Mouse (Mus musculus) 416B (cell line): ENCODE results near the gene Bmf.
"Not testable (repeated sequence)": the region's sequence is repeated elsewhere in the genome, so short reads cannot be mapped to it uniquely, and the experiment has no call there.

ENCODE experiments used
- DNase-seq: peaks from one replicate; pipeline ENCODE4 v3.0.0; 2011; ENCODE audit warnings: low read depth

The Bmf gene

GRCm38 (mm10) chr2:118549507-118550473 lies at the start of gene Bmf:
Gene Bmf, minus strand, starts transcription at chr2:118549687.
- peak; percentile 99 for DNase-seq

DNA sequence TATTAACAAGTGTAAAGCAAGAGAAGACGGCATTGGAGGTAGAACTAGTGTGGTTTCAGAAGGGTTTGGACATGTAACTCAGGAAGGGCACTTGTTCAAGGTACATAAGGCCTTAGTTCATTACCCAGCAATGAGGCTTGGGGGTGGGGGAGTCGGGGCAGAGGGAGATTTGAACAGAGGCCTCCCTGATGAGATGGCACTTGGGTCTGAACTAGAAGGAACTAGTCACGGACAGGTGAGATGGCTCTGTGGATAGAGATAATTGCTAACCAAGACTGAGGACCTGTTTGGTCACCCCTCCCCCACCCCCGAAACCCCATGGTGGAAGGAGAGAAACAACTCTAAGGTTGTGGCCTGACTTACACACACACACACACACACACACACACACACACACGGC lies 49.6 kb upstream of the Bmf start:
- no peak for DNase-seq

GRCm38 (mm10) chr2:118597673-118598568 lies 48.4 kb upstream of the Bmf start, which contains the start of gene Bub1b:
Gene Bub1b, plus strand, starts transcription at chr2:118598211.
- DNase-seq, result peak; percentile 95

DNA sequence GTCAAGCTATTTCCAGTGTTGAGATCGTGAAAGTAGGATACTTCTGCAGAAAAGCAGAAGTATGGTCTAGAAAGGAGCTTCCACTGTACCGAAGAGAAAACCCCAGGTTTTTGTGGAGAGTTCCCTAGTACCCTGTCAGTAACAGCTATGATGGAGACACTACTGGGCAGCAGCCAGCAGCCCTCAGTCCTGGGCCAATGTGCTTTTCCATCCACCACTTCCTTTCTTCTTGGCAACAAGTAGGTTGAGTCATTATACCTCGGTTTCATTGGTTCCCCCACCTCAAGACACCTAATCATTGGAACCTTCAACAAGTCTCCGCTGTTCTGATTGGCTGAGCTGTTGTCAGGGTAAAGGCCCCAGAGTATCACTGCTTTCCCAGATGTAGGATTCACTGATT lies 41.6 kb upstream of the Bmf start:
- peak; percentile 61 for DNase-seq

GRCm38 (mm10) chr2:118587686-118588085 lies 38.2 kb upstream of the Bmf start:
- DNase-seq, result no peak

GRCm38 (mm10) chr2:118586013-118586412 lies 36.5 kb upstream of the Bmf start:
- DNase-seq, result no peak

DNA sequence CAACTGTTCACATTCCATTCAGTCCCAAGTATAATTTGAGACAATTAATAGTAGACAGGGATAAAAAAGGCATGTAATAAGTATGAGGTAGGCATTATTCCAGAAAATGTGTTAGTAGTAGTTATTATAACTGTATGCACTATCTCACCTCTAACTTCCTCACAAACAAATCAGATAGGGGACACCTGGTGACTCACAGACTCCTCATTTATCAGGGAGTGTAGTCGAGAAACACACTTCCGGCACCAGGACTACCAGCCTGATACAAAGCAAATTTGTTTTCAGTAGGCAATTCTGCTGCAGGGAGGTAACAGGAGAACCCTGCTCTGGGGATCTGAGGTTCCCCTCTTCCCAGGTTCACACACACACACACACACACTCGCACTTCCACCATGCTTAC lies 23.6 kb upstream of the Bmf start:
- peak; percentile 28 for DNase-seq

GRCm38 (mm10) chr2:118572183-118572836 lies 22.8 kb upstream of the Bmf start:
- no peak for DNase-seq

GRCm38 (mm10) chr2:118570939-118571338 lies 21.5 kb upstream of the Bmf start:
- DNase-seq, result peak; percentile 89

DNA sequence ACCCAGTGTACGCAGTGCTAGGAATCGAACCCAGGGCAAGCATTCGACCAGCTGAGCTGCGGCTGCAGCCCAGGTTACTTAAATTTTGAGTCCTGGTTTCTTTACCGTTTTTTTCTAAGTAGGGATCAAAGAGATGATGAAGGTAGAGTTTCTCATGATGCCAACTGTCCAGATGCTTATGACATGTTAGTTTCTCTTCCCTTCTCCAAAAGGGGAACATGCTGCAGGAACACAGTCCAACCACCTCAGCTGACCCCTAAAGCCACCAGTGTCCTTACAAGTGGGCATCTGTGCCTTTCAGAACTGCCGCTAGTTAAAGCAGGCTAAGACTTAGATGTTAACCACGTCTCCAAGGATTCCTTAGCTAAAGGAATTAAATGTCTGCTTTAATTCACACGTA lies 17.7 kb upstream of the Bmf start:
- DNase-seq, result no peak

- no peak for DNase-seq
These were observed 12.9 kb upstream of the Bmf start for GRCm38 (mm10) chr2:118562431-118562830.

- DNase-seq, result no peak
These were observed 12.5 kb upstream of the Bmf start for GRCm38 (mm10) chr2:118562015-118562414.

DNA sequence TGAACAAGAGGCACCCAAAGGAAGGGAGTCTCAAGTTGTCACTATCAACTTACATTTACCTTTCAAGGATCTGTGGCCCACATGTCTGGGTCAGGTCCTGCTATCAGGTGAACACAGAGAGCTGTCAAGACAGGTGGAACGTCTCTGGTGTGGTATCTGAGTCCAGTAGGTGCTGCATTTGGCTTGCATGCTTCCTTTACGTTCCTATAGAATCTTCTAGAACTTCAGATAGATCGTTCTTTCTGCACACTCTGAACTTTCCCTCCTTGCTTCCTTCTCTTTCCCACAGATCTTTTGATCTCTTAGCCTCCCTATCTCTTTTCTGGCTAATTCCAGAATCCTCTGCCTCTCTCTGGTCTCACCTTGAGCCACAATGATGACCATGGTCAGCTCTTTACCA lies 8.9 kb upstream of the Bmf start:
- DNase-seq, result no peak

DNA sequence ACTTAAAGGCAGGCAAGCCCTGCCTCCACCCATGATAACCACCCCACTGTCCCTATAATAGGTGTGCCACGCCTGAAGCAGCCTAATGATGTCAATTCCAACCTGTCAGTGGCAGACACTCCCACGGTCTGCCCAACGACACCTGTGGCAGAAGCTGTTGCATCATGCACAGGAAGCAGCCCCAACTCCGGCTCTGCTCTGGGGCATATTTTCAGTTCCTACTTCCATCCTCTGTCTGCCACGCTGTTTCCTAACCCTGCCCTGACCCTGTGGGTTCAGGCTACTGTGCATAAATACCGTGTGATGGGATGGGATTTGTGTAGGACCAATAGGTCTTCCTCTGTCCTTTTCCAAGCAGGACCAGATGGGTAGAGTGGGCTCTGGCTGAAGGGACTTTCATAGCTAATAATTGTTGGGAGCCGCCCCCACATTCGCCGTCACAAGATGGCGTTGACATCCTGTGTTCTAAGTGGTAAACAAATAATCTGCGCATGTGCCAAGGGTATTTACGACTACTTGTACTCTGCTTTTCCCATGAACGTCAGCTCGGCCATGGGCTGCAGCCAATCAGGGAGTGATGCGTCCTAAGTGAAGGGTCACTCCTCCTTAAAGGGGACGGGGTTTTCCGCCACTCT lies 5.0 kb upstream of the Bmf start:
- not testable (repeated sequence) for DNase-seq

- DNase-seq, result no peak
These were observed 2.1 kb upstream of the Bmf start for GRCm38 (mm10) chr2:118551606-118552005.

GRCm38 (mm10) chr2:118548421-118549221 lies 866 bp downstream of the Bmf start:
- DNase-seq, result no peak

DNA sequence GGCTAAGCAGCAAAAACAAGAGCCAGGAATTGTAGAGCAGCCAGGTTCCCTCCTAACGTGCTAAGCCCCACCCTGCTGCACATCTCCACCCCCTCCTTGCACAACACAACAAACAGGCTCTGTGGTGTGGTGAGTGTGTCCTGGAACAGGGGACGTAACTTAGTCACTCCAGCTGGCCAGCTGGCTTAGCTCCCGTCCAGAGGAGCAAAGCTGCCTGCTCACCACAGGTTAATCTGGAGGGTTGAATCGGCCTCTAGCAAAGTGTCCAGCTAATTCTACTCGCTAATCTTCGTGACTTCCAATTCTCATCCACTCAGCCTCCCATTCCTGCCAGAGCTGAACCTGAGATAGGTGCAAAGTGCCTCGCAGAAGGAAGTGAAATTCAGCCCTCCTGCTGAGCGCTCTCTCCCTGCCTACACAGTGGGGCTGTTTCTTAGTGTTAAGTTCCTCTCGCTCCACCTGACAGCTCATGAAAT lies 1.9 kb downstream of the Bmf start:
- peak; percentile 92 for DNase-seq

DNA sequence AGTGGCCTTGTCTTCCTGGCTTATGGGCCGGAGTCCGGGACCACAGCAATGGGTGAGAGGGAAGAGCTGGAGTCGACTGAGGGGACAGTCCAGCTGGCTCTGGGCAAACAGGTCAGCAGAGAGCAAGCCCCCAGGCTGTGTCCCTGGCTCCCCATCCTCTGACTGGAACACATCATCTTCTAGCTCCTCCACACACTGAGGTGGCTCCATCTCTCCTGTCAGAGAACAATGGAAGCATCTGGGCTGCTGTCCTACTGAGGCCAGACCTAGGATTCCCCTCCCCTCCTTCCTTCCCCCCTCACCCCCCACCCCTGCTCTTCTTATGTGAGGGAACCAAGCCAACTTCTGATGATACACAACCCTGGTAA lies 2.7 kb downstream of the Bmf start:
- DNase-seq, result no peak

DNA sequence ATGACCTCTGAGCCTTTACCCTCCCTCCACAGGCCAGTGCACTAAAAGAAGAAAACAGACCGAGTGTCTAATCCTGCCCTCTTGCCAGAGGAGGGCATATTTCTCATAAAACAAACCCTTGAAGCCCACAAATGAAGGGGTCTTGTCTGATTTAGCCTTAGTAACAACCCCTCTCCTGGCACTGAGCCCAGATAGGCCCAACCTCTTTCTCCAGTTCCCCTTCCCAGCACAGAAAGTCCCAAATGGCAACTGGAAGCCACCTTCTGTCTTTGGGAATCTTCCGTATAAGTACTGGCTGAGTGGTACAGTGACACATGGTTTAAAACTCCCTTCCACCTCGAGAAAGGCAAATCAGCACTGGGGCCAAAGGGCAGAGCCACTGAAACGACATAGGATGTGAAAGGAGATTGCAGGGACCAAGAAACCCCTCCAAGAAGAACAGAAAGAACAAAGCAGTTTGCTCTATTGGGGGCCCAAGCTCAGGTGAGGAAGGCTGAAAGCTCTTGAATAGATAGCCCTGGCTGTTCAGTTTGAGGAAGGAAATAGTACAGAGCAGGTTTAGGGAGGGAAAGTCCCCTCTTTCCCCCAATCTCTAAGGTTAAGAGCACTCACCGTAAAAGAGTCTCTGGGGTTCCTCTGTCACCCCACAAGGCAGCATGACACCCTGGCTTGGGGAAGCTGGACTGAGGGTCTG lies 3.2 kb downstream of the Bmf start:
- no peak for DNase-seq
